Mouse (Mus musculus) T-helper 17 cell (primary cell): ENCODE results near the gene Sppl3.

Source experiments
- in situ Hi-C, 2 experiments: fragments of 300-600 bp; cut with MboI, MseI; formaldehyde crosslinking; loops; 1 replicate in 1 of 2; 2 replicates in 1 of 2; pipeline ENCODE4 v1.15.1; 2025; ENCODE audit warnings: high pct_unique_total_duplicates in 2 of 2

The Sppl3 gene

DNA sequence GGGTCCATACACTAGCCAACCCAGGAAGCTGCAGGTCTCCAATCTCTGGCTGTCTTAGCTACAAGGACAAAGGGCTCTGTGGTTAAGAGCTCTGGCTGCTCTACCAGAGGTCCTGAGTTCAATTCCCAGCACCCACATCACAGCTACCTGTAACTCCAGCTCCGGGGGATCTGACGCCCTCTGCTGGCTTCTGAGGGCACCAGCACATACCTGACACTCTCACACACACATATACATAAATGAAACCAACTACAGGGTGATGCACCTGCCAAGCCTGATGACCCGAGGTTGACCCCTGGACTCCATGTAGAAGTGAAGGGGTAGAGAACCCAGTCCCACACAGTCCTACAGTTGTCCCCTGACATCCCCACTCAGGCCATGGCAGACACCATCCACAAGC is 105.5 kb downstream of the Sppl3 start:
- in situ Hi-C loops: no loop called here

- in situ Hi-C loops: no loop called here
These were observed 106.5 kb downstream of the Sppl3 start for GRCm38 (mm10) chr5:115117467-115117866.

DNA sequence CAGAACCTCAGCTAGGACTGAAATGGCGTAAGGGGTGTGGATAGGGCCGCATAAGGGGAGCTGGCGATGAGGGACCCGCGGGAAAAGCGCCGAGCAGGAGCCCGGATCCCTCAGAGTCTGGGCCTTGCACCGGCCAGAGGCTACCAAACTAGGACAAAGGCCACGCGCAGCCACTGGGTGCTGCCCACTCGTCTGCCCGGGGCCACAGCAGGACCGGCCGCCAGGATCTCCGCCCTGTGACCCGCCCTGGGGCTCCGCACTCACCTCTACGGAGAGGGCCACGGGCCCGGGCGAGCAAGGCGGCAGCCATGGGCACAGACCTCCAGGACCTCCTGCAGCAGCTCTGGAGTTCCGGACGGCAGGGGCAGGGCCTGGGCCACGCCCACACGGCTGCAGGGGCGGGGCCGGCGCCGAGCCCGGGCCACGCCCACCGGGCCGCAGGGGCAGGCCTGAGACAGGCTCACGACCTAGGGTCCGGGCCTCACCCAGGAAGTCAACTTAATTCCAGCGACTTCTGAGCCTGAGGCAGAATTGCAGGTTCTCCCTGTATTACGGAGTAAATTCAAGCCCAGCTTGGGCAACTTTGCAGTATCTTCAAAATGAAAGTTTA is 108.1 kb downstream of the Sppl3 start, which contains the start of gene Acads:
Gene Acads, minus strand, starts transcription at position 386 of the 610 bp plus-strand sequence.
- in situ Hi-C loops: no loop called here

DNA sequence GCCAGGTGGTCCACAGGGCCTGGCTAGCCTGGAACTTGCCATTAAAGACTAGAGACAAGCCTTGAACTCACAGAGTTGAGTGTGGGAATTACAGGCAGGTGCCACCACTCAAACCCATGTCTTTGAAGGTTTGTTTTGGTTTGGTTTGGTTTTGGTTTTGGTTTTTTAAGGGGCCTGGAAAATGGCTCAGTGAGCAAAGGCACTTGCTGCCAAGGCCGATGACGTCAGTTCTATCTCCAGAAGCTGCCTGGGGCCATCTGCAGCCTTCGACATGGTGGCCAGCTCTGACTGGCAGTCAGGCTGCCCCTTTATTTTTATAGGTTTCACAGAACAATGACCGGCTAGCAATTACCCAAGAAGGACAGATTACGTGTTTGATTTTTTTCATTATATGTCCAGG is 110.0 kb downstream of the Sppl3 start:
- in situ Hi-C loops: no loop called here

- in situ Hi-C loops: loop anchor here (5.0 kb wide), 3 partner anchors 38 to 103 kb away; no protein-coding TSS in a partner anchor
These were observed 113.8 kb downstream of the Sppl3 start for GRCm38 (mm10) chr5:115124690-115125089.

- in situ Hi-C loops: loop anchor here (5.0 kb wide), 3 partner anchors 37 to 102 kb away; no protein-coding TSS in a partner anchor
These were observed 114.4 kb downstream of the Sppl3 start for GRCm38 (mm10) chr5:115125211-115125871.

DNA sequence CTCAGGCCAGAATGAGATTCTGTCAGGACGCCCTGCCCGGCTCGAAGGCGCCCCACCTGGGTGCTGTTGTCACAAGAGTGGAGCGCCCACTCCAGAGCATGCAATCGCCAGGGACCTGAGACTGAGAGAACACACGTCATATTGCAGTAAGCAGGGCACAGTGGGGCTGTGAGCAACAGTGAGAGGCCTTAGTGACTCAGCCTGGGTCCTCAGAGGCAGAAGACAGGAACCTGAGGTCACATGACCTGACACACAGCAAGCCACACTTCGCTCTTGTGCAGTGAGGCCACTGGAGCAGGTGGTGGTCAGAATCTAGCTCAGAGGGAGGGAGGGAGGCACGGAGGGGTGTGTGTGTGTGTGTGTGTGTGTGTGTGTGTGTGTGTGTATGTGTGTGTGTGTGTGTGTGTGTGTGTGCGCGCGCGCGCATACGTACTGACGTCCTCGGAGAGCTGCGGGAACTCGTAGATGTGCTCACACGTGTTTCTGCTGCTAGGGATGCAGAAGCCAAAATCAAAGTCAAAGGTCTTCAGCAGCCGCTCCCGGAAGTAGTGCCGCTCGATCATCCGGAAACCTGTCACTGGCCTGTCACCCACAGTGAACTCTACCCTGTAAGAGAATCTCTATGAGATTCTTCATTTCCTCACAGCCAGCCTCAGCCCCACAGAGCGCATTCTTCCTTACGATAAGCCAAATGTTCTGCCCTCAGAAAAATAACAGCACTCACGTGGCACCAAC is 115.8 kb downstream of the Sppl3 start:
- in situ Hi-C loops: loop anchor here (5.0 kb wide), 3 partner anchors 36 to 101 kb away; no protein-coding TSS in a partner anchor

DNA sequence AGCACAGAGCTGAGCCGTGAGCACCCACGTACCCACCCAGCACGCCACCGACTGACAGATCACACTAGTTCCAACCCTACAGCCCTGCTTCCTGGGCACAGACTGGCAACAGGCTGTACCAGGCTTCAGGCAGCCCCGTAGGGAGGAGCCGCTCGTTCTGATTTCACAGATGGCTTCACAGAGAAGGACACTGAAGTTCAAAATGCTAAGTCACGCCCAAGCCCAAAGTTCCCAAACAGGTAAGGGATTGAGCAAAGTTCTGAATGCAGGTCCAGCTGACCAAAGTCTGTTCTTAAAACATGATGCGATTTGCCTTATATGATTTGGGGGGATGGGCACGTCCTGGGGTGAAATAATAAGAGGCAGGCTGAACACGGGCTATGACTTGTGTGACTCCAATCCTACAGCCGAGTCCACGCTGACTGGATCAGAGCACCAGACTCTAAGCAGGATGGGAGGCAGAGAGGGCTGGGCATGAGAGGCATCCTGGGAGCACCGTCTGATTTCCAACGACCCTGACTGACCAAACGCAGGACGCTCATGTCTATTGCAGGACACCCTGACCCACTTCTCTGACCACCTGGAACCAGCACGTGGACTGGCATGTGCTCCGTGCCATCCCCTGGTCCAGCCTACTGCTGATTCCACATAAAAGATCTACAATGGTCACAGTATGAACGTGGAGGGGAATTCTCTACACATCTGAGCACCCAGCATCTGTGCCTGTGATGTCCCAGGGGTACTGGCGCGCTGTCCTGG is 116.7 kb downstream of the Sppl3 start:
- in situ Hi-C loops: loop anchor here (5.0 kb wide), 3 partner anchors 35 to 100 kb away; no protein-coding TSS in a partner anchor

- in situ Hi-C loops: loop anchor here (5.0 kb wide), 3 partner anchors 33 to 98 kb away; no protein-coding TSS in a partner anchor
These were observed 118.4 kb downstream of the Sppl3 start for GRCm38 (mm10) chr5:115129328-115129727.

GRCm38 (mm10) chr5:115132465-115132864 is 121.5 kb downstream of the Sppl3 start:
- in situ Hi-C loops: no loop called here

GRCm38 (mm10) chr5:115133358-115134066 is 122.6 kb downstream of the Sppl3 start:
- in situ Hi-C loops: no loop called here

DNA sequence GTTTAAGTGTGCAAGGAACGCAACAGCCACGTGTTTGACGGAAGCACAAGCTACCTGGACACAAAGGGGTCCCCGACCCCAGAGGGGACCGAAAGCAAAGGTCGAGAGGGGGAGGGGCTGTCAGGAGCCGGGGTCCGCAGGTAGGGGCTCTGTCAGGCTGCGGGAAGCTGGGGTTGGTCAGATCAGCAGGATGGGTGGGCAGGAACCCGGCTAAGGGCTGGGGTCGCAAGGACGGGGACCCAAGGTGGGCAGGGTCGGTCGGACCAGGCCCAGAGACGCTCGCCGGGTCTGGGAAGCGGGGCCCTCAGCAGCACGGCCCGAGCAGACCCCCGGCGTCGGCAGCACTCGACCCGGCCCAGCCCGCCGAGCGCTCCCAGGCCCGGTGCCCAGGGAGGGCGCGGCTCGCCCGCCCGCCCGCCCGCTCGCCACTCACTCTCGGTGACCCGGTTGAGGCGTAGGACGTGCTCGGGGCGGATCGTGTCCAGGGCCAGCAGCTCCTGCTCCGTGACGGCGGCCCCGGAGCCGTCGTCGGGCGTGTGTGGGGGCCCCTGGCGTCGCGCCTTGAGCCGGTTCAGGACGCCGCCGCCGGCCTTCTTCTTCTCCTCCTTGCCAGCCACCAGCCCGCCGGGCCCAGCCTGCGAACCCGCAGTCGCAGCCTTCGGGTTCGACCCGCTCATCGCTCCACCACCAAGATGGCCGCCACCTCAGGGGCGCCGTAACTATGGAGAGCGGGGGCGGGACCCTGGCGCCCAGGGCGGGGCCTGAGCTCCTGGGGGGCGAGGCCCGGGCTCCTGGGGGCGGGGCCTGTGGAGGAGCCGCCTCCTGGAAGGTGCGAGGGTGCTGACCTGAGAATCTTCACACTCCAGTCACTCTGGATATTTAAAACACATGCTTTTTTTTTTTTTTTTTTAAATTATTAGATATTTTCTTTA is 123.6 kb downstream of the Sppl3 start, which contains the start of gene Unc119b:
Gene Unc119b, minus strand, starts transcription at position 742 of the 932 bp plus-strand sequence.
- in situ Hi-C loops: no loop called here

DNA sequence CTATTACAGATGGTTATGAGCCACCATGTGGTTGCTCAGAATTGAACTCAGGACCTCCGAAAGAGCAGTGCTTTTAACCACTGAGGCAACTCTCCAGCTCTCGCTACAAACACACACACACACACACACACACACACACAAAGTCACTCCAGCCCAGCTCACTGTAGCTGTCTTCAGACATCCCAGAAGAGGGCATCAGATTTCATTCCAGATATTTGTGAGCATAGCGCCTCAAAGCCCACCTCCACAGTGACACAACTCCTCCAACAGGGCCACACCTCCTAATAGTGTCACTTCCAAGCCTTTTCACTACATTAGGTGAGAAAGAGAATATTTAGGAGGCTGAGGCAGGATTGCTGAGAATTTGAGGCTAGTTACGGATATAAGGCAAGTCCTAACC is 128.2 kb downstream of the Sppl3 start:
- in situ Hi-C loops: no loop called here

- in situ Hi-C loops: no loop called here
These were observed 129.8 kb downstream of the Sppl3 start for GRCm38 (mm10) chr5:115140726-115141125.

GRCm38 (mm10) chr5:115142166-115142697 is 131.3 kb downstream of the Sppl3 start:
- in situ Hi-C loops: no loop called here

GRCm38 (mm10) chr5:115143552-115143951 is 132.6 kb downstream of the Sppl3 start:
- in situ Hi-C loops: no loop called here

DNA sequence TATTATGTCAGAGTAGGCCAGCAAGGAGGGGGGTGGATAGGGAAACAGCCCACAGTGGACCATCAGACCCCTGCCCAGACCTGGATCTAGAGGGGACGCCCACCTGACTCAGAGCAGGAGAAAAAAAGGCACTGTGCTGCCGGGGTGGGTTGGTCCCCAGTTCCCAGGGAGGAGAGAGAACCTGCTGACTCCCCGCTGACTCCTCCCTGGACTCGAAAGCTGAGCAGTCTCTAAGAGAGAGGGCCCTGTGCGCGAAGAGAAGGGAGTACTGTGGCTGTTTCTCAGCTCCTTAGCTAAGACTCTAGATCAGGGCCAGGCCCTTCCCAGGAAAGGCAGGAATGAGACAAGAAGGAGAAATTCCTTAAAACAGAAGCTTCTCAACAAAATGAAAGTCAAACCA is 133.5 kb downstream of the Sppl3 start:
- in situ Hi-C loops: no loop called here

GRCm38 (mm10) chr5:115145253-115145968 is 134.5 kb downstream of the Sppl3 start:
- in situ Hi-C loops: no loop called here
